Mouse (Mus musculus) heart, embryonic 11.5 days (tissue): ENCODE data around the gene Hoxb1. TPM values are rescaled to one million over a fixed set of nuclear protein-coding genes. Genes with fewer than 3 reads are reported as not detected.

Experiments used
- ATAC-seq: fragments of 200-750 bp; cut with Nextera tagmentation; replicated peaks from 2 replicates; pipeline ENCODE4 v1.8.0; 2017; ENCODE audit warnings: moderate library complexity; ENCODE audit not compliant: insufficient number of reproducible peaks, low FRiP score, low TSS enrichment
- H3K27ac ChIP-seq: fragments of 300-500 bp; sonication (generic); 2 replicates; pipeline ENCODE4 v1.5.1; 2014; ENCODE audit warnings: mild to moderate bottlenecking, low read depth, low read length
- H3K27me3 ChIP-seq: fragments of 300-500 bp; sonication (generic); 2 replicates; pipeline ENCODE4 v1.6.1; 2014; ENCODE audit warnings: mild to moderate bottlenecking, low read length, mixed read lengths; ENCODE audit not compliant: control insufficient read depth, insufficient read depth
- H3K36me3 ChIP-seq: fragments of 300-500 bp; sonication (generic); 2 replicates; pipeline ENCODE4 v1.6.1; 2014; ENCODE audit warnings: mild to moderate bottlenecking, low read length, moderate library complexity, mixed read lengths; ENCODE audit not compliant: control insufficient read depth, insufficient read depth
- H3K4me1 ChIP-seq: fragments of 300-500 bp; sonication (generic); 2 replicates; pipeline ENCODE4 v1.6.1; 2014; ENCODE audit warnings: low read length; ENCODE audit not compliant: control insufficient read depth, insufficient read depth
- H3K4me2 ChIP-seq: fragments of 300-500 bp; sonication (generic); 2 replicates; pipeline ENCODE4 v1.6.1; 2014; ENCODE audit warnings: mild to moderate bottlenecking, moderate library complexity
- H3K4me3 ChIP-seq: fragments of 300-500 bp; sonication (generic); 2 replicates; pipeline ENCODE4 v1.5.1; 2014; ENCODE audit warnings: low read depth, low read length
- H3K9ac ChIP-seq: fragments of 300-500 bp; sonication (generic); 2 replicates; pipeline ENCODE4 v1.6.1; 2014; ENCODE audit warnings: mild to moderate bottlenecking, low read depth, low read length, moderate library complexity
- H3K9me3 ChIP-seq: fragments of 300-500 bp; sonication (generic); replicated peaks from 2 replicates; pipeline ENCODE4 v1.6.1; 2016; ENCODE audit warnings: low read length; ENCODE audit not compliant: control insufficient read depth
- WGBS: fragments of 180-500 bp; shearing (Covaris S2); extraction: QIAGEN DNeasy Blood & Tissue Kit; methylation state at CpG from one replicate; pipeline ENCODE4 v1.1.7; 2014; ENCODE audit not compliant: insufficient replicate concordance; 5-methylcytosine and 5-hydroxymethylcytosine counted together
- polyA plus RNA-seq: library from polyadenylated mRNA; unstranded; fragments of >200 nt; fragmentation: Nextera tagmentation; extraction: Ambion mirVana; gene quantifications from 2 replicates; pipeline ENCODE4 v1.2.1, GENCODE M21; 2014

The Hoxb1 gene
- polyA plus RNA-seq, 1 experiment from 2014 or later = 0.19 TPM

GRCm38 (mm10) chr11:96372519-96372918 is 7.0 kb downstream of the Hoxb1 start:
- ATAC-seq = no peak
- Histone ChIP-seq H3K36me3 (no peaks in the 10 kb centered on the region), H3K9me3 (no peaks in the 10 kb centered on the region), H3K4me3 (no peak overlapping the region), H3K4me2 (no peak overlapping the region), H3K9ac (no peak overlapping the region), H3K4me1 (0 out of 2 replicates have a peak, but pooled peaks cover 3% of the 10 kb centered on the region), H3K27me3 (peaks cover 73% of the 10 kb centered on the region), H3K27ac (no peak overlapping the region)
- 3% methylated on average over 3 of the region's 3 CpGs for WGBS

GRCm38 (mm10) chr11:96374810-96375209 is 9.3 kb downstream of the Hoxb1 start:
- H3K4me3 ChIP-seq = no peak overlapping the region
- H3K36me3 ChIP-seq = no peaks in the 10 kb centered on the region
- no peak overlapping the region for H3K9ac ChIP-seq
- no peak for ATAC-seq
- WGBS = 22% methylated on average over 7 of the region's 7 CpGs
- no peak overlapping the region for H3K27ac ChIP-seq
- no peaks in the 10 kb centered on the region for H3K9me3 ChIP-seq
- H3K27me3 ChIP-seq = peaks cover 51% of the 10 kb centered on the region
- no peak overlapping the region for H3K4me2 ChIP-seq
- H3K4me1 ChIP-seq = 0 out of 2 replicates have a peak, but pooled peaks cover 3% of the 10 kb centered on the region

GRCm38 (mm10) chr11:96383381-96383780 is 17.8 kb downstream of the Hoxb1 start:
- H3K4me2 ChIP-seq = no peak overlapping the region
- no peak overlapping the region for H3K9ac ChIP-seq
- H3K9me3 ChIP-seq = no peaks in the 10 kb centered on the region
- 73% methylated on average over 5 of the region's 5 CpGs for WGBS
- ATAC-seq = no peak
- no peak overlapping the region for H3K4me3 ChIP-seq
- no peaks in the 10 kb centered on the region for H3K36me3 ChIP-seq
- H3K4me1 ChIP-seq = no peaks in the 10 kb centered on the region; the same call in 1 of the 2 replicates
- peaks cover 49% of the 10 kb centered on the region for H3K27me3 ChIP-seq
- H3K27ac ChIP-seq = no peak overlapping the region

- ATAC-seq = no peak
- 82% methylated on average over 2 of the region's 2 CpGs for WGBS
- Histone ChIP-seq H3K9ac (no peak overlapping the region), H3K36me3 (no peaks in the 10 kb centered on the region), H3K4me2 (no peak overlapping the region), H3K27ac (no peak overlapping the region), H3K4me1 (no peaks in the 10 kb centered on the region; the same call in 1 of the 2 replicates), H3K4me3 (no peak overlapping the region), H3K9me3 (no peaks in the 10 kb centered on the region), H3K27me3 (peaks cover 47% of the 10 kb centered on the region)
Measured at GRCm38 (mm10) chr11:96387635-96388034, 22.1 kb downstream of the Hoxb1 start.

GRCm38 (mm10) chr11:96396772-96397626 is 31.4 kb downstream of the Hoxb1 start:
- 3% methylated on average over 15 of the region's 15 CpGs for WGBS
- Histone ChIP-seq H3K4me3 (no peak overlapping the region), H3K9ac (no peak overlapping the region), H3K9me3 (no peaks in the 10 kb centered on the region), H3K4me2 (peak overlapping the region; percentile 45), H3K4me1 (peaks cover 27% of the 10 kb centered on the region), H3K36me3 (no peaks in the 10 kb centered on the region), H3K27ac (no peak overlapping the region), H3K27me3 (peaks cover 48% of the 10 kb centered on the region)
- peak; percentile 55; the same call in 1 of the 2 replicates for ATAC-seq

GRCm38 (mm10) chr11:96397806-96398335 is 32.3 kb downstream of the Hoxb1 start:
- Histone ChIP-seq H3K27me3 (peaks cover 56% of the 10 kb centered on the region), H3K4me1 (peaks cover 27% of the 10 kb centered on the region), H3K9me3 (no peaks in the 10 kb centered on the region), H3K9ac (no peak overlapping the region), H3K27ac (no peak overlapping the region), H3K4me2 (peak overlapping the region; percentile 45; the same call in 1 of the 2 replicates), H3K4me3 (no peak overlapping the region), H3K36me3 (no peaks in the 10 kb centered on the region)
- WGBS = 21% methylated on average over 7 of the region's 7 CpGs
- ATAC-seq = no peak

GRCm38 (mm10) chr11:96399923-96400322 is 34.4 kb downstream of the Hoxb1 start:
- Histone ChIP-seq H3K4me1 (peaks cover 35% of the 10 kb centered on the region), H3K4me3 (no peak overlapping the region), H3K27me3 (peaks cover 67% of the 10 kb centered on the region), H3K27ac (no peak overlapping the region), H3K4me2 (peak overlapping the region; percentile 22), H3K9ac (no peak overlapping the region), H3K9me3 (no peaks in the 10 kb centered on the region), H3K36me3 (no peaks in the 10 kb centered on the region)
- WGBS = 2% methylated on average over 8 of the region's 8 CpGs
- ATAC-seq = no peak; the same call in 1 of the 2 replicates

- Histone ChIP-seq H3K4me3 (no peak overlapping the region), H3K27ac (no peak overlapping the region), H3K4me2 (no peak overlapping the region), H3K27me3 (peaks cover 78% of the 10 kb centered on the region), H3K4me1 (peaks cover 32% of the 10 kb centered on the region), H3K9me3 (no peaks in the 10 kb centered on the region), H3K9ac (no peak overlapping the region), H3K36me3 (no peaks in the 10 kb centered on the region)
- ATAC-seq = no peak
- WGBS = 32% methylated on average over 10 of the region's 10 CpGs
Measured at GRCm38 (mm10) chr11:96404016-96404604, 38.6 kb downstream of the Hoxb1 start.
